Comparison of ENCODE assay signal across 16 mouse cellular contexts in genomic region chr17:28463701-28464443, GRCm38 (mm10). TPM values are rescaled to one million over a fixed set of nuclear protein-coding genes. Genes with fewer than 3 reads are reported as not detected.
A peak's percentile ranks its signal among the peaks of the same experiment; 100 is the strongest.
DNase-seq lines count a peak whose midpoint lies in the region; ATAC-seq and TF ChIP-seq lines count a peak whose summit lies in the region.
"Had no signal": no experiment of that assay in that cellular context is flagged by ENCODE, and none has a peak within 500 bp of the region (broad histone marks: within the 10 kb centered on the region; RNA-seq: fewer than 3 reads in every experiment).

No protein-coding gene starts in this region.

- H3K4me3 ChIP-seq in hindbrain, postnatal 0 days (ENCODE audit: low read length) = no peak overlapping the region
- H3K4me3 ChIP-seq: forebrain, embryonic 15.5 days; heart, embryonic 15.5 days; liver, embryonic 15.5 days; midbrain, embryonic 12.5 days; neural tube, embryonic 15.5 days had no signal

- no peaks in the 10 kb centered on the region for H3K27me3 ChIP-seq in hindbrain, postnatal 0 days (ENCODE audit: insufficient read depth, low read length)
- H3K27me3 ChIP-seq: forebrain, embryonic 15.5 days; heart, embryonic 15.5 days; liver, embryonic 15.5 days; midbrain, embryonic 12.5 days; neural tube, embryonic 15.5 days had no signal

- no peak overlapping the region for H3K4me2 ChIP-seq in hindbrain, postnatal 0 days (ENCODE audit: low read depth, low read length)
- H3K4me2 ChIP-seq: forebrain, embryonic 15.5 days; heart, embryonic 15.5 days; liver, embryonic 15.5 days; midbrain, embryonic 12.5 days; neural tube, embryonic 15.5 days had no signal

- intact Hi-C loops in left cerebral cortex, postnatal 10 days (cut with DNase I) = no loop called here

- 66% methylated on average over 7 of the region's 7 CpGs for WGBS in hindbrain, postnatal 0 days

- no peaks in the 10 kb centered on the region for H3K36me3 ChIP-seq in hindbrain, postnatal 0 days (ENCODE audit: insufficient read depth, low read length)
- H3K36me3 ChIP-seq: forebrain, embryonic 15.5 days; heart, embryonic 15.5 days; liver, embryonic 15.5 days; midbrain, embryonic 12.5 days; neural tube, embryonic 15.5 days had no signal

- H3K27ac ChIP-seq in hindbrain, postnatal 0 days = no peak overlapping the region
- H3K27ac ChIP-seq: forebrain, embryonic 15.5 days; heart, embryonic 15.5 days; liver, embryonic 15.5 days; midbrain, embryonic 12.5 days; neural tube, embryonic 15.5 days had no signal

- DNase-seq in adrenal gland, adult 2 months = peak; percentile 50
- DNase-seq in adrenal gland, postnatal 4 days (ENCODE audit: low spot score in 2 of 2) = no peak
- peak; percentile 57 to 73 for DNase-seq in kidney, postnatal 25 days
- DNase-seq in kidney, postnatal 4 days = no peak
- peak; percentile 29 to 39 for DNase-seq in adrenal gland, postnatal 36 days
- DNase-seq in thymus, postnatal 0 days (ENCODE audit: low spot score) = peak; percentile 79
- DNase-seq in hindbrain, postnatal 0 days (ENCODE audit: low spot score) = no peak
- DNase-seq in left cerebral cortex, postnatal 10 days (ENCODE audit: extremely low spot score in 1 of 2, low spot score in 2 of 2) = no peak
- DNase-seq: B cell, adult 2 months; right cerebral cortex, postnatal 4 days had no signal

- no peak for TF ChIP-seq CTCF in hindbrain, postnatal 0 days (IDR thresholded peaks at IDR 0.05; ENCODE audit: low read depth)

- H3K9ac ChIP-seq in hindbrain, postnatal 0 days (replicated peaks; ENCODE audit: low read length) = no peak overlapping the region
- H3K9ac ChIP-seq: forebrain, embryonic 15.5 days; heart, embryonic 15.5 days; liver, embryonic 15.5 days; midbrain, embryonic 12.5 days; neural tube, embryonic 15.5 days had no signal

- no peaks in the 10 kb centered on the region for H3K4me1 ChIP-seq in hindbrain, postnatal 0 days (ENCODE audit: insufficient read depth, low read length)
- H3K4me1 ChIP-seq: forebrain, embryonic 15.5 days had no signal

- no peak for ATAC-seq in hindbrain, postnatal 0 days
- ATAC-seq: forebrain, embryonic 15.5 days; intestine, embryonic 16.5 days had no signal

- H3K9me3 ChIP-seq in hindbrain, postnatal 0 days (ENCODE audit: low read length) = no peaks in the 10 kb centered on the region
- H3K9me3 ChIP-seq: forebrain, embryonic 15.5 days; heart, embryonic 15.5 days; liver, embryonic 15.5 days; midbrain, embryonic 12.5 days; neural tube, embryonic 15.5 days had no signal

RNA-seq across cellular contexts. Expression of gene Fkbp5, which starts 53.5 kb away (rescaled TPM):
- 10 to 100 TPM; 68.0 to 69.5 TPM for total RNA-seq in adrenal gland, adult 2 months (2021)
- 24.4 and 27.1 TPM in 2 replicates for polyA plus RNA-seq in adrenal gland, adult 2 months (2012; rRNA removed)
- total RNA-seq in adrenal gland, postnatal 4 days (2021) = 100 to 1,000 TPM in 1 of 2 experiments, 10 to 100 TPM in 1; 95.8 to 104 TPM
- 100 to 1,000 TPM in 1 of 2 experiments, 10 to 100 TPM in 1; 52.5 to 126 TPM for total RNA-seq in adrenal gland, postnatal 36 days (2021)
- polyA plus RNA-seq in thymus, postnatal 0 days (2015; fragmentation: Nextera tagmentation; extraction: Ambion mirVana) = 121 and 124 TPM in 2 replicates
- total RNA-seq in hindbrain, postnatal 0 days (2014; rRNA removed) = 27.5 and 31.3 TPM in 2 replicates
- polyA plus RNA-seq in hindbrain, postnatal 0 days (2015; fragmentation: Nextera tagmentation; extraction: Ambion mirVana) = 18.5 and 20.0 TPM in 2 replicates
- total RNA-seq in left cerebral cortex, postnatal 10 days (2021) = 10 to 100 TPM; 26.8 to 50.6 TPM

Comparison
In these comparisons a context has a peak if more than half of its experiments do, and no peak if none do; other contexts are left out.
1. DNase-seq: peak in adrenal gland, adult 2 months (single experiment), kidney, postnatal 25 days (2 of 2), adrenal gland, postnatal 36 days (2 of 2) and thymus, postnatal 0 days (single experiment); none in adrenal gland, postnatal 4 days (0 of 2), kidney, postnatal 4 days (0 of 2), hindbrain, postnatal 0 days (single experiment) and left cerebral cortex, postnatal 10 days (0 of 2).